In genomic region chr2:152718076-152718475, GRCm38 (mm10) we compare ENCODE assay signal across 12 mouse cellular contexts. TPM values are rescaled to one million over a fixed set of nuclear protein-coding genes. Genes with fewer than 3 reads are reported as not detected.
A peak's percentile ranks its signal among the peaks of the same experiment; 100 is the strongest.
DNase-seq lines count a peak whose midpoint lies in the region; ATAC-seq and TF ChIP-seq lines count a peak whose summit lies in the region.
"Had no signal": no experiment of that assay in that cellular context is flagged by ENCODE, and none has a peak within 500 bp of the region (broad histone marks: within the 10 kb centered on the region; RNA-seq: fewer than 3 reads in every experiment).

No protein-coding gene starts in this region.

- no peaks in the 10 kb centered on the region for H3K27me3 ChIP-seq in lung, embryonic 16.5 days (ENCODE audit: control insufficient read depth, insufficient read depth, low read depth, low read length)
- H3K27me3 ChIP-seq in lung, postnatal 0 days (replicated peaks; ENCODE audit: insufficient read depth, low read length) = no peaks in the 10 kb centered on the region
- H3K27me3 ChIP-seq in forebrain, embryonic 13.5 days = no peaks in the 10 kb centered on the region
- no peaks in the 10 kb centered on the region for H3K27me3 ChIP-seq in limb, embryonic 13.5 days
- H3K27me3 ChIP-seq in stomach, embryonic 15.5 days (replicated peaks) = no peaks in the 10 kb centered on the region

- H3K36me3 ChIP-seq in lung, embryonic 16.5 days (ENCODE audit: control insufficient read depth, insufficient read depth, low read length) = no peaks in the 10 kb centered on the region
- H3K36me3 ChIP-seq in lung, postnatal 0 days (ENCODE audit: insufficient read depth, low read length) = no peaks in the 10 kb centered on the region
- H3K36me3 ChIP-seq in forebrain, embryonic 13.5 days (ENCODE audit: poor library complexity, severe bottlenecking) = 0 out of 2 replicates have a peak, but pooled peaks cover 3% of the 10 kb centered on the region
- H3K36me3 ChIP-seq in limb, embryonic 13.5 days = 0 out of 2 replicates have a peak, but pooled peaks cover 3% of the 10 kb centered on the region
- no peaks in the 10 kb centered on the region for H3K36me3 ChIP-seq in stomach, embryonic 15.5 days
- H3K36me3 ChIP-seq: liver, embryonic 15.5 days had no signal

- intact Hi-C loops in left cerebral cortex, postnatal 36 days (cut with DNase I) = no loop called here

- H3K4me2 ChIP-seq in lung, embryonic 16.5 days (ENCODE audit: low read depth, low read length) = no peak overlapping the region
- no peak overlapping the region for H3K4me2 ChIP-seq in lung, postnatal 0 days (replicated peaks; ENCODE audit: low read depth, low read length)
- H3K4me2 ChIP-seq in forebrain, embryonic 13.5 days = 0 out of 2 replicates have a peak overlapping the region, but pooled peaks have one; percentile 12
- H3K4me2 ChIP-seq in limb, embryonic 13.5 days (replicated peaks) = no peak overlapping the region
- no peak overlapping the region for H3K4me2 ChIP-seq in stomach, embryonic 15.5 days
- H3K4me2 ChIP-seq: liver, embryonic 15.5 days had no signal

- TF ChIP-seq EP300 in lung, postnatal 0 days (IDR thresholded peaks at IDR 0.05) = no peak

- no peak for TF ChIP-seq CTCF in lung, postnatal 0 days (IDR thresholded peaks at IDR 0.05)

- no peak for DNase-seq in lung, postnatal 0 days (ENCODE audit: low spot score)
- no peak for DNase-seq in ovary, adult 18-20 months (ENCODE audit: low spot score)
- DNase-seq in cerebellum, adult 11 months = no peak
- no peak for DNase-seq in left cerebral cortex, postnatal 36 days (ENCODE audit: low spot score in 2 of 2)
- DNase-seq: heart, adult 18-20 months; kidney, postnatal 25 days had no signal

- peak overlapping the region; percentile 19; the same call in 1 of the 2 replicates for H3K9ac ChIP-seq in lung, embryonic 16.5 days (ENCODE audit: low read length)
- H3K9ac ChIP-seq in lung, postnatal 0 days (replicated peaks; ENCODE audit: low read depth) = no peak overlapping the region
- no peak overlapping the region for H3K9ac ChIP-seq in forebrain, embryonic 13.5 days
- H3K9ac ChIP-seq in limb, embryonic 13.5 days = no peak overlapping the region
- H3K9ac ChIP-seq in stomach, embryonic 15.5 days = no peak overlapping the region
- H3K9ac ChIP-seq: liver, embryonic 15.5 days had no signal

- no peaks in the 10 kb centered on the region; the same call in 1 of the 2 replicates for H3K4me1 ChIP-seq in lung, embryonic 16.5 days (replicated peaks; ENCODE audit: control insufficient read depth, insufficient read depth, low read length)
- H3K4me1 ChIP-seq in lung, postnatal 0 days (ENCODE audit: insufficient read depth, low read depth, low read length) = no peaks in the 10 kb centered on the region
- peaks cover 23% of the 10 kb centered on the region for H3K4me1 ChIP-seq in forebrain, embryonic 13.5 days
- H3K4me1 ChIP-seq in limb, embryonic 13.5 days = peaks cover 18% of the 10 kb centered on the region
- H3K4me1 ChIP-seq in stomach, embryonic 15.5 days = 0 out of 2 replicates have a peak, but pooled peaks cover 4% of the 10 kb centered on the region
- H3K4me1 ChIP-seq: liver, embryonic 15.5 days had no signal

- ATAC-seq in lung, embryonic 16.5 days (ENCODE audit: low read depth) = no peak
- ATAC-seq in lung, postnatal 0 days = no peak
- peak; percentile 75 for ATAC-seq in forebrain, embryonic 13.5 days
- ATAC-seq in limb, embryonic 13.5 days (ENCODE audit: low FRiP score, low read depth) = peak; percentile 34; the same call in 1 of the 2 replicates
- ATAC-seq in stomach, embryonic 15.5 days (ENCODE audit: insufficient read depth, low FRiP score, low read depth) = peak; percentile 47; the same call in 1 of the 2 replicates

- WGBS in lung, embryonic 16.5 days = 44% methylated on average over 6 of the region's 6 CpGs
- WGBS in lung, postnatal 0 days = 43% methylated on average over 6 of the region's 6 CpGs
- WGBS in forebrain, embryonic 13.5 days = 13% methylated on average over 6 of the region's 6 CpGs
- 32% methylated on average over 6 of the region's 6 CpGs for WGBS in limb, embryonic 13.5 days
- 35% methylated on average over 6 of the region's 6 CpGs for WGBS in stomach, embryonic 15.5 days

- no peak overlapping the region for H3K4me3 ChIP-seq in lung, embryonic 16.5 days (ENCODE audit: low read length)
- no peak overlapping the region for H3K4me3 ChIP-seq in lung, postnatal 0 days (ENCODE audit: low read depth, low read length)
- H3K4me3 ChIP-seq in forebrain, embryonic 13.5 days = no peak overlapping the region
- no peak overlapping the region for H3K4me3 ChIP-seq in limb, embryonic 13.5 days
- no peak overlapping the region for H3K4me3 ChIP-seq in stomach, embryonic 15.5 days (replicated peaks)
- H3K4me3 ChIP-seq: liver, embryonic 15.5 days had no signal

- H3K27ac ChIP-seq in lung, embryonic 16.5 days (ENCODE audit: low read length) = no peak overlapping the region
- no peak overlapping the region for H3K27ac ChIP-seq in lung, postnatal 0 days (ENCODE audit: low read length)
- H3K27ac ChIP-seq in forebrain, embryonic 13.5 days = 0 out of 2 replicates have a peak overlapping the region, but pooled peaks have one; percentile 14
- H3K27ac ChIP-seq in limb, embryonic 13.5 days = no peak overlapping the region
- H3K27ac ChIP-seq in stomach, embryonic 15.5 days = no peak overlapping the region
- H3K27ac ChIP-seq: liver, embryonic 15.5 days had no signal

- H3K9me3 ChIP-seq in lung, embryonic 16.5 days (ENCODE audit: control insufficient read depth, low read length) = no peaks in the 10 kb centered on the region
- no peaks in the 10 kb centered on the region for H3K9me3 ChIP-seq in lung, postnatal 0 days (ENCODE audit: low read length)
- H3K9me3 ChIP-seq in forebrain, embryonic 13.5 days (replicated peaks) = no peaks in the 10 kb centered on the region
- H3K9me3 ChIP-seq in limb, embryonic 13.5 days = no peaks in the 10 kb centered on the region
- no peaks in the 10 kb centered on the region for H3K9me3 ChIP-seq in stomach, embryonic 15.5 days
- H3K9me3 ChIP-seq: G1E; liver, embryonic 15.5 days had no signal

RNA-seq across cellular contexts. Expression of gene Id1, which starts 18.0 kb away (rescaled TPM):
- polyA plus RNA-seq in lung, embryonic 16.5 days (2015; fragmentation: Nextera tagmentation; extraction: Ambion mirVana) = 186 and 189 TPM in 2 replicates
- 214 and 218 TPM in 2 replicates for polyA plus RNA-seq in lung, postnatal 0 days (2015; fragmentation: Nextera tagmentation; extraction: Ambion mirVana)
- polyA plus RNA-seq in forebrain, embryonic 13.5 days (2015; fragmentation: Nextera tagmentation; extraction: Ambion mirVana) = 25.8 and 26.1 TPM in 2 replicates
- polyA plus RNA-seq in limb, embryonic 13.5 days (2015; fragmentation: Nextera tagmentation; extraction: Ambion mirVana) = 232 and 236 TPM in 2 replicates
- 117 and 138 TPM in 2 replicates for polyA plus RNA-seq in stomach, embryonic 15.5 days (2015; fragmentation: Nextera tagmentation; extraction: Ambion mirVana)
- total RNA-seq in left cerebral cortex, postnatal 36 days (2021) = 10 to 100 TPM; 22.9 to 23.9 TPM

RNA-seq across cellular contexts. Expression of gene Mcts2, which starts 31.2 kb away (rescaled TPM):
- polyA plus RNA-seq in lung, embryonic 16.5 days (2015; fragmentation: Nextera tagmentation; extraction: Ambion mirVana) = 26.1 and 27.4 TPM in 2 replicates
- polyA plus RNA-seq in lung, postnatal 0 days (2015; fragmentation: Nextera tagmentation; extraction: Ambion mirVana) = 19.4 and 20.8 TPM in 2 replicates
- 40.0 and 42.2 TPM in 2 replicates for polyA plus RNA-seq in forebrain, embryonic 13.5 days (2015; fragmentation: Nextera tagmentation; extraction: Ambion mirVana)
- polyA plus RNA-seq in limb, embryonic 13.5 days (2015; fragmentation: Nextera tagmentation; extraction: Ambion mirVana) = 29.2 and 30.0 TPM in 2 replicates
- polyA plus RNA-seq in stomach, embryonic 15.5 days (2015; fragmentation: Nextera tagmentation; extraction: Ambion mirVana) = 23.1 and 26.7 TPM in 2 replicates
- 10 to 100 TPM; 17.0 to 18.9 TPM for total RNA-seq in left cerebral cortex, postnatal 36 days (2021)

RNA-seq across cellular contexts. Expression of gene Cox4i2, which starts 35.9 kb away (rescaled TPM):
- 99.6 and 104 TPM in 2 replicates for polyA plus RNA-seq in lung, embryonic 16.5 days (2015; fragmentation: Nextera tagmentation; extraction: Ambion mirVana)
- polyA plus RNA-seq in lung, postnatal 0 days (2015; fragmentation: Nextera tagmentation; extraction: Ambion mirVana) = 204 and 228 TPM in 2 replicates
- 4.4 and 4.8 TPM in 2 replicates for polyA plus RNA-seq in forebrain, embryonic 13.5 days (2015; fragmentation: Nextera tagmentation; extraction: Ambion mirVana)
- 32.0 and 34.4 TPM in 2 replicates for polyA plus RNA-seq in limb, embryonic 13.5 days (2015; fragmentation: Nextera tagmentation; extraction: Ambion mirVana)
- polyA plus RNA-seq in stomach, embryonic 15.5 days (2015; fragmentation: Nextera tagmentation; extraction: Ambion mirVana) = 19.0 and 19.5 TPM in 2 replicates
- 1 to 10 TPM; 1.7 to 1.8 TPM for total RNA-seq in left cerebral cortex, postnatal 36 days (2021)
- polyA plus RNA-seq: G1E had no signal

RNA-seq across cellular contexts. Expression of gene H13, which starts 48.8 kb away (rescaled TPM):
- 96.3 and 98.8 TPM in 2 replicates for polyA plus RNA-seq in lung, embryonic 16.5 days (2015; fragmentation: Nextera tagmentation; extraction: Ambion mirVana)
- polyA plus RNA-seq in lung, postnatal 0 days (2015; fragmentation: Nextera tagmentation; extraction: Ambion mirVana) = 110 and 127 TPM in 2 replicates
- polyA plus RNA-seq in forebrain, embryonic 13.5 days (2015; fragmentation: Nextera tagmentation; extraction: Ambion mirVana) = 131 and 142 TPM in 2 replicates
- 156 and 159 TPM in 2 replicates for polyA plus RNA-seq in limb, embryonic 13.5 days (2015; fragmentation: Nextera tagmentation; extraction: Ambion mirVana)
- 122 and 135 TPM in 2 replicates for polyA plus RNA-seq in stomach, embryonic 15.5 days (2015; fragmentation: Nextera tagmentation; extraction: Ambion mirVana)
- 10 to 100 TPM; 72.2 to 75.4 TPM for total RNA-seq in left cerebral cortex, postnatal 36 days (2021)

Comparison
In these comparisons a context has a peak if more than half of its experiments do, and no peak if none do; other contexts are left out.
1. ATAC-seq: peak in forebrain, embryonic 13.5 days (single experiment), limb, embryonic 13.5 days (single experiment) and stomach, embryonic 15.5 days (single experiment); none in lung, embryonic 16.5 days (single experiment) and lung, postnatal 0 days (single experiment).